Mouse (Mus musculus) lung, embryonic 14.5 days (tissue): ENCODE measurements around the gene Tm9sf4. TPM values are rescaled to one million over a fixed set of nuclear protein-coding genes. Genes with fewer than 3 reads are reported as not detected.
A peak's percentile ranks its signal among the peaks of the same experiment; 100 is the strongest.

Source experiments
- ATAC-seq: fragments of 200-750 bp; cut with Nextera tagmentation; 2 replicates; pipeline ENCODE4 v1.8.0; 2017; ENCODE audit warnings: mild to moderate bottlenecking, moderate TSS enrichment, moderate library complexity; ENCODE audit not compliant: insufficient read depth
- DNase-seq: peaks from one replicate; pipeline ENCODE4 v3.0.0-alpha.2; 2015
- H3K27ac ChIP-seq: fragments of 300-500 bp; sonication (generic); 2 replicates; pipeline ENCODE4 v1.5.1; 2014; ENCODE audit warnings: low read depth, mild to moderate bottlenecking, moderate library complexity
- H3K27me3 ChIP-seq: fragments of 300-500 bp; sonication (generic); 2 replicates; pipeline ENCODE4 v1.6.1; 2014; ENCODE audit warnings: low read length, control low read depth; ENCODE audit not compliant: insufficient read depth
- H3K36me3 ChIP-seq: fragments of 300-500 bp; sonication (generic); 2 replicates; pipeline ENCODE4 v1.6.1; 2014; ENCODE audit warnings: control low read depth; ENCODE audit not compliant: insufficient read depth
- H3K4me1 ChIP-seq: fragments of 300-500 bp; sonication (generic); 2 replicates; pipeline ENCODE4 v1.6.1; 2014; ENCODE audit warnings: antibody characterized with exemption, control low read depth; ENCODE audit not compliant: insufficient read depth
- H3K4me2 ChIP-seq: fragments of 300-500 bp; sonication (generic); 2 replicates; pipeline ENCODE4 v1.6.1; 2014; ENCODE audit warnings: mild to moderate bottlenecking
- H3K4me3 ChIP-seq: fragments of 300-500 bp; sonication (generic); 2 replicates; pipeline ENCODE4 v1.5.1; 2014; ENCODE audit warnings: low read depth, low read length
- H3K9ac ChIP-seq: fragments of 300-500 bp; sonication (generic); 2 replicates; pipeline ENCODE4 v1.6.1; 2014
- H3K9me3 ChIP-seq: fragments of 300-500 bp; sonication (generic); 2 replicates; pipeline ENCODE4 v1.6.1; 2016; ENCODE audit warnings: low read depth, low read length, control low read depth
- CTCF ChIP-seq: IDR thresholded peaks from 2 replicates; pipeline ENCODE4 v1.5.1; 2016; ENCODE audit warnings: antibody characterized with exemption, low read depth
- WGBS: fragments of 180-500 bp; shearing (Covaris S2); extraction: QIAGEN DNeasy Blood & Tissue Kit; methylation state at CpG from one replicate; pipeline ENCODE4 v1.1.7; 2014; 5-methylcytosine and 5-hydroxymethylcytosine counted together
- polyA plus RNA-seq: library from polyadenylated mRNA; unstranded; fragments of >200 nt; fragmentation: Nextera tagmentation; extraction: Ambion mirVana; gene quantifications from 2 replicates; pipeline ENCODE4 v1.2.1, GENCODE M21; 2014

The Tm9sf4 gene
- polyA plus RNA-seq, 1 experiment from 2014 or later = 90.9 TPM

GRCm38 (mm10) chr2:153239021-153239859, 78.1 kb downstream of the Tm9sf4 start:
- H3K27ac ChIP-seq = peak overlapping the region; percentile 96
- no peak for TF ChIP-seq CTCF
- H3K4me3 ChIP-seq = peak overlapping the region; percentile 99
- H3K4me2 ChIP-seq = peak overlapping the region; percentile 92
- no peaks in the 10 kb centered on the region for H3K27me3 ChIP-seq
- ATAC-seq (no peak), DNase-seq (peak; percentile 32)
- no peaks in the 10 kb centered on the region for H3K9me3 ChIP-seq
- H3K36me3 ChIP-seq = peaks cover 25% of the 10 kb centered on the region
- peaks cover 10% of the 10 kb centered on the region; the same call in 1 of the 2 replicates for H3K4me1 ChIP-seq
- peak overlapping the region; percentile 99 for H3K9ac ChIP-seq
- 51% methylated on average over 7 of the region's 7 CpGs for WGBS

- Histone ChIP-seq H3K4me3 (peak overlapping the region; percentile 99), H3K9me3 (no peaks in the 10 kb centered on the region), H3K4me1 (peaks cover 10% of the 10 kb centered on the region; the same call in 1 of the 2 replicates), H3K27me3 (no peaks in the 10 kb centered on the region), H3K9ac (peak overlapping the region; percentile 99), H3K4me2 (peak overlapping the region; percentile 92), H3K27ac (peak overlapping the region; percentile 96), H3K36me3 (peaks cover 22% of the 10 kb centered on the region)
- ATAC-seq (no peak), DNase-seq (peak; percentile 61)
- no peak for TF ChIP-seq CTCF
- 6% methylated on average over 22 of the region's 22 CpGs for WGBS
Measured at GRCm38 (mm10) chr2:153239860-153240480, 78.9 kb downstream of the Tm9sf4 start.

- H3K27me3 ChIP-seq = no peaks in the 10 kb centered on the region
- H3K4me1 ChIP-seq = peaks cover 10% of the 10 kb centered on the region; the same call in 1 of the 2 replicates
- TF ChIP-seq CTCF = no peak
- H3K4me2 ChIP-seq = peak overlapping the region; percentile 92
- peak overlapping the region; percentile 99 for H3K9ac ChIP-seq
- ATAC-seq (peak; percentile 65), DNase-seq (peak; percentile 21)
- H3K27ac ChIP-seq = peak overlapping the region; percentile 96
- under 1% methylated on average over 33 of the region's 33 CpGs for WGBS
- H3K4me3 ChIP-seq = peak overlapping the region; percentile 99
- no peaks in the 10 kb centered on the region for H3K9me3 ChIP-seq
- H3K36me3 ChIP-seq = peaks cover 21% of the 10 kb centered on the region
Measured at GRCm38 (mm10) chr2:153240701-153241235, 79.7 kb downstream of the Tm9sf4 start.

- Histone ChIP-seq H3K4me3 (peak within 1 kb of the TSS; percentile 99), H3K27me3 (no peaks in the 10 kb centered on the region), H3K4me1 (peaks cover 10% of the 10 kb centered on the region; the same call in 1 of the 2 replicates), H3K9me3 (no peaks in the 10 kb centered on the region), H3K4me2 (peak within 1 kb of the TSS; percentile 92), H3K36me3 (peaks cover 24% of the 10 kb centered on the region), H3K27ac (peak within 1 kb of the TSS; percentile 96), H3K9ac (peak within 1 kb of the TSS; percentile 99)
- ATAC-seq (peak; percentile 97), DNase-seq (peak; percentile 96)
- under 1% methylated on average over 59 of the region's 72 CpGs for WGBS
- peak; percentile 30 for TF ChIP-seq CTCF
Measured at GRCm38 (mm10) chr2:153241250-153242014, 80.3 kb downstream of the Tm9sf4 start, which contains the start of the genes Plagl2 and Pofut1. Gene Plagl2 (minus strand): TSS chr2:153241426. Gene Pofut1 (plus strand): TSS chr2:153241533.

GRCm38 (mm10) chr2:153242156-153242555, 81.1 kb downstream of the Tm9sf4 start:
- H3K27me3 ChIP-seq = no peaks in the 10 kb centered on the region
- peak overlapping the region; percentile 99 for H3K4me3 ChIP-seq
- no peak for TF ChIP-seq CTCF
- H3K4me2 ChIP-seq = peak overlapping the region; percentile 92
- H3K36me3 ChIP-seq = peaks cover 22% of the 10 kb centered on the region
- DNase-seq (no peak), ATAC-seq (no peak)
- H3K9ac ChIP-seq = peak overlapping the region; percentile 99
- whole genome bisulfite sequencing = 55% methylated on average over 6 of the region's 6 CpGs
- peak overlapping the region; percentile 96; the same call in 1 of the 2 replicates for H3K27ac ChIP-seq
- H3K4me1 ChIP-seq = peaks cover 10% of the 10 kb centered on the region; the same call in 1 of the 2 replicates
- H3K9me3 ChIP-seq = no peaks in the 10 kb centered on the region

GRCm38 (mm10) chr2:153249751-153250150, 88.6 kb downstream of the Tm9sf4 start:
- Histone ChIP-seq H3K27me3 (no peaks in the 10 kb centered on the region), H3K27ac (no peak overlapping the region), H3K9ac (no peak overlapping the region), H3K4me2 (no peak overlapping the region), H3K36me3 (peaks cover 46% of the 10 kb centered on the region), H3K4me3 (no peak overlapping the region), H3K9me3 (no peaks in the 10 kb centered on the region), H3K4me1 (no peaks in the 10 kb centered on the region)
- no peak for DNase-seq
- TF ChIP-seq CTCF = no peak
- 83% methylated on average over 5 of the region's 5 CpGs for WGBS
- ATAC-seq = no peak
